Mouse (Mus musculus): ENCODE measurements around the gene Sema5b.

GRCm38 (mm10) chr16:35707004-35707403 lies 166.1 kb downstream of the Sema5b start:
- TF ChIP-seq CTCF (IDR thresholded peaks at IDR 0.05; ENCODE audit: low read depth) (no peak), EP300 (IDR thresholded peaks at IDR 0.05; ENCODE audit: low read depth) (no peak)
